Mouse (Mus musculus): Measurements from ENCODE around the gene Apobec1. TPM values are rescaled to one million over a fixed set of nuclear protein-coding genes. Genes with fewer than 3 reads are reported as not detected.
A peak's percentile ranks its signal among the peaks of the same experiment; 100 is the strongest.
"Not testable (repeated sequence)": the region's sequence is repeated elsewhere in the genome, so short reads cannot be mapped to it uniquely, and the experiment has no call there.

Apobec1 gene
- polyA plus RNA-seq (2015; fragmentation: Nextera tagmentation; extraction: Ambion mirVana): 5.1 and 5.5 TPM in 2 replicates

DNA sequence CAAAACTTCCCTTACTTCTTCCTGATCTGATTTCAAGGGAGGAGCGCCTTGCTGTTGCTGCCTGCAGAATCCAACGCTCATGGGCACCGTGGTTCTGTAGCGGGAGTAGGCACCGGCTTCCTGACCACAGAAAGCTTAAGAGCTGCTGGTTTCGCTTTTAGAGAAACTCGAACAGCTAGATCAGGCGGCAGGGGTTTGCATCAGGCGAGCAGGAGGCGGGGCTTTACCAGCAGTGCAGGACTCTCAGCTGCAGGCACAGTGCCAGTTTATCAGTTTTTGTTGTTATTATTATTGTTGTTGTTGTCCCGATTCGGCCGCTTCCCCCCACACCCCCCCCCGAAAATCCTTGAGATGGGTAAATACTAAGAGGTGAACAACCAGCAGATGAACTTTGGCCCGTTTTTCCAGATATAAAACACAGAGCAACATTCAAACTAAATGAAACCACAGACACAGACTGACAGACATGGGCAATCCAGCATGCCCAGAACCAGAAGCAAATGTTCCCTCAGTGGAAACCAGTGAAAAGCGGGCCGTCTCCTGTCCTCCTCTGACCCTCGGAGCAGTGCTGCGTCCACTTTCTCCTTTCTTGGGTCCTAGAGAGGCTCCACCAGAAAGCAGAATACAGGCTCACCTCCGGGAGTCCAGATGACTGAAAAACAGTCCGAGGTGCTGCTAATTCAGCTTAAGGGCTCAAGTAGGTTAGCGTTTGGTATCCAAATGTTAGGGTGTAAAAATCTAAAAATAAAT is at the start of gene Apobec1:
Gene Apobec1 (minus strand): TSS at position 203 of the 750 bp plus-strand sequence.
- 4% methylated on average over 22 of the region's 22 CpGs for WGBS
- peak within 1 kb of the TSS; percentile 45 for H3K27ac ChIP-seq (replicated peaks)
- H3K27me3 ChIP-seq: no peaks in the 10 kb centered on the region

DNA sequence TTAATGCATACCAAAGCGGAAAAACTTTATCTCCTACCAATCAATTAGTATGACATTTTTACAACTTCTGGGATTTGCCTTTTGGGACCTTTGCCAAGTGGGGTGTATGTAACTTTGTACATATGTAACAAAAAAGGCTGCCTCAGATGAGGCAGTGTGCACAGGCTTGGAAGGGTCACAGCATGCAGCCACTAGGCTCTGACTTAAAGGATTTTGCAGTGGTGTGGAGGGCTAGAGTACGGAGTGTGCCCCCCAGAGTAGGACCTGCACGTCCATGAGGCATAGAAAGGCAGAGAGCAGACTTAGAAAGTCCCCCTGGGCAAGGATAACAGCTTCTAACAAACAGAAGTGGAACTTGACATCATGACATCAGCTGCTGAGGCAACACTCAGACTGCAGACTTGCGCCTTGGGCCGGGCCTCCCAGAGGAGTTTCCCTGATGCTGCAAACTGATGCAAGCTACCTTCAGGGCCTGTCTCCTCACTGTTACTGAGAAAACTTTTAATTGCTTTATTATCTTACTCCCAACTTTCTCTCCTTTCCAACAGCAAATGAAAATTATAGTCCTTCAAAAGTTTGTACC is 48.2 kb upstream of the Apobec1 start:
- Histone ChIP-seq H3K9ac (no peak overlapping the region), H3K4me1 (no peaks in the 10 kb centered on the region), H3K36me3 (no peaks in the 10 kb centered on the region), H3K27me3 (no peaks in the 10 kb centered on the region), H3K4me3 (replicated peaks) (no peak overlapping the region), H3K27ac (replicated peaks) (no peak overlapping the region), H3K9me3 (replicated peaks) (no peaks in the 10 kb centered on the region), H3K4me2 (replicated peaks) (no peak overlapping the region)
- ATAC-seq (ENCODE audit: insufficient number of reproducible peaks, low FRiP score, low TSS enrichment, low read depth): peak; percentile 57; the same call in 1 of the 2 replicates
- 46% methylated on average over 5 of the region's 5 CpGs for WGBS

More for the DNA sequence above, at the start of gene Apobec1:
- Histone ChIP-seq H3K4me3 (replicated peaks) (peak within 1 kb of the TSS; percentile 51), H3K4me2 (replicated peaks) (peak within 1 kb of the TSS; percentile 55), H3K9ac (peak within 1 kb of the TSS; percentile 35; the same call in 1 of the 2 replicates), H3K4me1 (no peaks in the 10 kb centered on the region), H3K9me3 (replicated peaks) (no peaks in the 10 kb centered on the region), H3K36me3 (no peaks in the 10 kb centered on the region)
- ATAC-seq (ENCODE audit: insufficient number of reproducible peaks, low FRiP score, low TSS enrichment, low read depth): peak; percentile 73

DNA sequence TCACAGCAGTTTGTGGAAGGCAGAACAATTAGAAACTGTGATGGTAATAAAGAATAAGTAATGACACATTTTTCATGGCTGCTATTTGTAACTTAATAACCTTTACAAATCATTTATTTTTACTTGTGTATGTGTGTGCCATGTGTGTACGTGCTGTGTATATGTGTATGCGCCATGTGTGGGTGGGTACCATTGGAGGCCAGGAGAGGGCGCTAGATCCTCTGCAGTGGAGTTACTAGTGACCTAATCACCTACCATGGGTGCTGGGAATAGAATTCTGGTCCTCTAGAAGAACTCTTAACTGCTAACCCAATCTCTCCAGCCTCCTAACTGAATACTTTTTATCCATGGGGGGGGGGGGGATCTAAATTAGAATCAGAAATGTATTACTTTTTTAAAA is 47.7 kb upstream of the Apobec1 start:
- Histone ChIP-seq H3K4me1 (no peaks in the 10 kb centered on the region), H3K9ac (no peak overlapping the region), H3K27me3 (no peaks in the 10 kb centered on the region), H3K4me2 (replicated peaks) (no peak overlapping the region), H3K4me3 (replicated peaks) (no peak overlapping the region), H3K9me3 (replicated peaks) (no peaks in the 10 kb centered on the region), H3K36me3 (no peaks in the 10 kb centered on the region), H3K27ac (replicated peaks) (no peak overlapping the region)
- 82% methylated on average over 3 of the region's 3 CpGs for WGBS
- no peak for ATAC-seq (ENCODE audit: insufficient number of reproducible peaks, low FRiP score, low TSS enrichment, low read depth)

DNA sequence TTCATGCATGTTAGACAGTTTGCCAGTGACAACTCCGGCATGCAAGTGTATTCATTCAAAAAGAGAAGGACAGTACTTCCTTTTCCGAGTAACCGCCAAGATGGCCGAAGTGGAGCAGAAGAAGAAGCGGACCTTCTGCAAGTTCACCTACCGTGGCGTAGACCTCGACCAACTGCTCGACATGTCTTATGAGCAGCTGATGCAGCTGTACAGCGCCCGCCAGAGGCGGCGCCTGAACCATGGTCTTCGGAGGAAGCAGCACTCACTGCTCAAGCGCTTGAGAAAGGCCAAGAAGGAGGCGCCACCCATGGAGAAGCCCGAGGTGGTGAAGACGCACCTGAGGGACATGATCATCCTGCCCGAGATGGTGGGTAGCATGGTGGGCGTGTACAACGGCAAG is 42.0 kb upstream of the Apobec1 start:
- not testable (repeated sequence) for H3K9me3 ChIP-seq (replicated peaks); H3K4me1 ChIP-seq; H3K36me3 ChIP-seq; ATAC-seq (ENCODE audit: insufficient number of reproducible peaks, low FRiP score, low TSS enrichment, low read depth); H3K27me3 ChIP-seq; H3K4me2 ChIP-seq (replicated peaks); H3K27ac ChIP-seq (replicated peaks); H3K4me3 ChIP-seq (replicated peaks); H3K9ac ChIP-seq
- 92% methylated on average over 21 of the region's 21 CpGs for WGBS

DNA sequence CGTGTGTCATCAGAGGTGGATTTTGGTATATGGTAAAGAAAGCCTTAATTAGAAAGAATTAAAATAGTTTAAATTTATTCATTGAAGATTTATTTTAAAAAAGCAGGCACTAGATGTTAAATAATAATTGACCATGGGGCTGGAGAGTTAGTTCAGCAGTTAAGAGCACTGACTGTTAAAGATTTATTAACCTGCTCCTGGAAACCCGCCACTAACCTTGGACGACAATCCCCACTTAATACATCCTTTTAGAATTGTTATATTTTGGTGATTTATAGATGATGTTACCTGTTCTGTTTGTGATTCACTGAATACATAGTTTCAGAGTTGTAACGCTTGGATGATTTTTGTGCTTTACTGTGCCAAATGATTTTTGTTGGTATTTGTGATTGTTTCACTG is 35.3 kb upstream of the Apobec1 start:
- 85% methylated on average over 4 of the region's 4 CpGs for WGBS
- not testable (repeated sequence) for ATAC-seq (ENCODE audit: insufficient number of reproducible peaks, low FRiP score, low TSS enrichment, low read depth)

DNA sequence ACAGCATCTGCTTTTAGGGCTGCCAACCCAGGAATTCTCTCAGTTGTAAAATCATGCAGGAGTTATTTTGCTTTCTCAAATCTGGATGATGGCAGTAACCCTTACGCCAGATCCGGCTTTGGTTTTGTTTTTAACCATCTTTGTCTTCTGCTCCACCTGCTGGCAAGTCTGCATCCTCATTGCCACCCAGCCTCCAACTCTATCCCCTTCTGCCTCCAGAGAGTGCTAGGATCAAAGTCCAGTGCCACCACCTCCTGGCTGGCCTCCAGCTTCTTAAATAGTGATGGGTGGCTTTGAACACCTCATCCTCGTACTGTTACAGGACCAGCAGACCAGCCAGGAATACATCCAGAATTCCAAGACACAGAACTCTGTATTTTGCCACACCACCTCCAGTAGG is 34.4 kb upstream of the Apobec1 start:
- 72% methylated on average over 3 of the region's 3 CpGs for WGBS
- no peak overlapping the region for H3K4me2 ChIP-seq (replicated peaks)
- H3K9ac ChIP-seq: no peak overlapping the region
- H3K27ac ChIP-seq (replicated peaks): no peak overlapping the region
- no peaks in the 10 kb centered on the region for H3K36me3 ChIP-seq
- no peaks in the 10 kb centered on the region for H3K27me3 ChIP-seq
- H3K9me3 ChIP-seq (replicated peaks): no peaks in the 10 kb centered on the region
- no peak overlapping the region for H3K4me3 ChIP-seq (replicated peaks)
- no peaks in the 10 kb centered on the region for H3K4me1 ChIP-seq
- no peak for ATAC-seq (ENCODE audit: insufficient number of reproducible peaks, low FRiP score, low TSS enrichment, low read depth)

More for the DNA sequence above, 35.3 kb upstream of the Apobec1 start:
- not testable (repeated sequence) for H3K4me3 ChIP-seq (replicated peaks); H3K9ac ChIP-seq; H3K27ac ChIP-seq (replicated peaks); H3K27me3 ChIP-seq; H3K36me3 ChIP-seq; H3K9me3 ChIP-seq (replicated peaks); H3K4me1 ChIP-seq; H3K4me2 ChIP-seq (replicated peaks)

DNA sequence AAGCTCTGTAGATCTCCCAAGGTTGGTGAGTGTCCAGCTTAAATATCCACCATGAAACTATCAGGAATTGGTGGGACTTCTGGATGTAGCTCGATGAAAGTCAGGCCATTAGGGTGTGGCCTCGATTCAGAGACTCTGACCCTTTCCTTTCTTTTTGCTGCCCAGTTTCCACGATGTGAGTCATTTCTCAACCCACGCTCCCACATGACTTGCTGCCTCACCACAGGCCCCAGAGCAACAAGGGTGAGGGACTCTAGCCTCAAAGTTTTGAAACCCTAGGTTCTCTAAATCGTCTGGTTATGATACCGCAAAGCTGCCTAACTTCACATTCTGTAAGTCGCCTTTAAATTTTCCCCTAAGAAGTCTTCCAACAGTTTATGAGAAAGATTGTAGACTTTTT is 33.1 kb upstream of the Apobec1 start:
- Histone ChIP-seq H3K9me3 (replicated peaks) (no peaks in the 10 kb centered on the region), H3K4me2 (replicated peaks) (no peak overlapping the region), H3K27me3 (no peaks in the 10 kb centered on the region), H3K4me1 (no peaks in the 10 kb centered on the region), H3K36me3 (no peaks in the 10 kb centered on the region), H3K27ac (replicated peaks) (no peak overlapping the region), H3K4me3 (replicated peaks) (no peak overlapping the region), H3K9ac (no peak overlapping the region)
- no peak for ATAC-seq (ENCODE audit: insufficient number of reproducible peaks, low FRiP score, low TSS enrichment, low read depth)
- 81% methylated on average over 7 of the region's 7 CpGs for WGBS

DNA sequence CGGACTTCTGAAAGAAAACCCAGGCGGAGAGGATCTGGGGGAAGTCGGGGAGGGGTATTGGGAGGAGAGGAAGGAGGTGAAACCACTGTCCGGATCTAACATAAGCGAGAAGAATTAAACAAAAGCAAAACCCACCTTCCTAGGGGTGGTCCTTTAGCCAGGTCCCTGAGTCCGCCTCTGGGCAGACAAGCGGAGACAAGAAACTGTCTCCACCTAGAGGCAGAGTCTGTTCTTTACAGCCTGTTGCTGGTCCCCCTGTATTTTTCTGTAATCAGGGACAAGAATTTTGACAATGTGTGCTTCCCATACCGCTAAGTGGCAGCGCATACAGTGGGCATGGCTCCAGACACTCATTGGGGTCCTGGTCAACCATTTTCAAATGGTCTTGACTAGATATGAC is 31.2 kb upstream of the Apobec1 start:
- Histone ChIP-seq H3K4me3 (replicated peaks) (no peak overlapping the region), H3K4me1 (no peaks in the 10 kb centered on the region), H3K9ac (no peak overlapping the region), H3K27me3 (no peaks in the 10 kb centered on the region), H3K27ac (replicated peaks) (no peak overlapping the region), H3K9me3 (replicated peaks) (no peaks in the 10 kb centered on the region), H3K36me3 (no peaks in the 10 kb centered on the region), H3K4me2 (replicated peaks) (no peak overlapping the region)
- ATAC-seq (ENCODE audit: insufficient number of reproducible peaks, low FRiP score, low TSS enrichment, low read depth): no peak
- WGBS: 53% methylated on average over 9 of the region's 9 CpGs

DNA sequence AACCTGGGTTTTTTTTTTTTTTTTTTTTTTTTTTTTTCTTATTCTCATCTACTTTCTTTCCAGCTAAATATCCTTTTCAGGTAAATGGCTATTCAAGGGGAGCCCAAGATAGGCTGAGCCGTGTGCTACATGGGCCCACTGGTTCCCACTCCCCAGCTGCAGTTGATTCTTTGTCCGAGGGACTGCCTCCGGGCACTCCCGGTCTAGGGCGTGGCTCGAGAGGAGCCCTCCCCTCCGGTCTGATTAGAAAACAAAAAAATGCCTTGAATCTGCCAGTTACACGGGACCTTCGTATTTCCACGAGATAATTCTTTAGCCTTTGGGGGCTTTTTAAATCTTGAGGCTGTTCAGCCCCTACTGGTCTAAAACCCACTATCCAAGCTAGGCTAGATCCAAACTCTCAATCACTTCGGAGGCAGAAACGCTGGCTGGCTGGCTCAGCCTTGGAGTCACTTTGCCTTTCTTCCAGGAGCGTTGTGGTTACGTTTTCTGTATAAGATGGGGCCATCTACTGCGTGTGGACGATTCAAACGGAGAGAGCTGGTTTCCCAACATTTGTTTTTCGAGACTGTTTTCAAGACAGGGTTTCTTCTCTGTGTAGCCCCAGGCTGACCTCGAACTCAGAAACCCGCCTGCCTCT is 25.3 kb upstream of the Apobec1 start:
- Histone ChIP-seq H3K4me2 (replicated peaks) (peak overlapping the region; percentile 25), H3K36me3 (no peaks in the 10 kb centered on the region), H3K27ac (replicated peaks) (no peak overlapping the region), H3K4me3 (replicated peaks) (0 out of 2 replicates have a peak overlapping the region, but pooled peaks have one; percentile 12), H3K9me3 (replicated peaks) (no peaks in the 10 kb centered on the region), H3K9ac (no peak overlapping the region), H3K4me1 (no peaks in the 10 kb centered on the region), H3K27me3 (no peaks in the 10 kb centered on the region)
- ATAC-seq (ENCODE audit: insufficient number of reproducible peaks, low FRiP score, low TSS enrichment, low read depth): no peak
- WGBS: 42% methylated on average over 20 of the region's 20 CpGs

DNA sequence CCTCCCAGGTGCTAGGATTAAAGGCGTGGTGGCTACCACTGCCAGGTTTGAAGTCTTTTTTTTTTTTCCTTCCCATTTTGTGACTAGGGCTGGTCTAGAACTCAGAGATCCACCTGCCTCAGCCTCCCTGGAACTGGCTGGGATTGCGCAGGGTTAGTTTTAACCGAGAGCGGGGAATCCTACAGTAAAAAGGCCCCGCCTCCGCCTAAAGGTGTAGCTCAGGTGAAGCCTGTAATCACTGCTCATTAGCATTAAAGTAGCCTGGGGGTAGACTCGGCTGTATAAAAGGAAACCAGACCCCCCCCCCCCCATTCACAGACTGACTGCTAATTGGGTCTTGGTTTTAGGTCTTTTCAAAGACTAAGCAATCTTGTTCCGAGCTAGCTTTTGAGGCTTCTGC is 23.9 kb upstream of the Apobec1 start, which contains the start of gene Dppa3:
Gene Dppa3 (plus strand): TSS at position 301 of the 400 bp plus-strand sequence.
- Histone ChIP-seq H3K36me3 (no peaks in the 10 kb centered on the region), H3K4me3 (replicated peaks) (no peak within 1 kb of the TSS), H3K4me2 (replicated peaks) (no peak within 1 kb of the TSS), H3K9me3 (replicated peaks) (no peaks in the 10 kb centered on the region), H3K27me3 (no peaks in the 10 kb centered on the region), H3K9ac (no peak within 1 kb of the TSS), H3K4me1 (no peaks in the 10 kb centered on the region), H3K27ac (replicated peaks) (no peak within 1 kb of the TSS)
- ATAC-seq (ENCODE audit: insufficient number of reproducible peaks, low FRiP score, low TSS enrichment, low read depth): no peak
- 82% methylated on average over 8 of the region's 8 CpGs for WGBS

DNA sequence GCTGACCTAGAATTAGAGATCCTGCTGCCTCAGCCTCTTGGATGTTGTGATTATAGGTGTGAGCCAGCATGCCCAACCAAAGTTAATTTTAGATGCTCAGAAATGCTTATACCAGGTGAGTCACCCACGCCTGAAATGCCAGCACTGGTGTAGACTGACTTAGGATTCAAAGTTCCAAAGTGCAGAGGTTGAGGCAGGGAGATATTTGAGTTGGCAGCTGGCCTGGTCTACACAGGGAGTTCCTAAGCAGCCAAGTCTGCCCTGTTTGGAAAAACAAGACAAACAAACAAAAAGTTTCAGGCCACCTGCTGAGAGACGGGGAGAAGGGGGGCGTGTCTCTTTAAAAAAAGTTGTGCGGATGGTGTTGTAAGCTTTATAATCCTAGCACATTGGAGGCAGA is 22.9 kb upstream of the Apobec1 start:
- no peaks in the 10 kb centered on the region for H3K27me3 ChIP-seq
- no peaks in the 10 kb centered on the region for H3K9me3 ChIP-seq (replicated peaks)
- no peak for ATAC-seq (ENCODE audit: insufficient number of reproducible peaks, low FRiP score, low TSS enrichment, low read depth)
- no peaks in the 10 kb centered on the region for H3K36me3 ChIP-seq
- no peaks in the 10 kb centered on the region for H3K4me1 ChIP-seq
- WGBS: 73% methylated on average over 4 of the region's 4 CpGs
- H3K4me2 ChIP-seq (replicated peaks): no peak overlapping the region
- no peak overlapping the region for H3K27ac ChIP-seq (replicated peaks)
- H3K9ac ChIP-seq: no peak overlapping the region
- no peak overlapping the region for H3K4me3 ChIP-seq (replicated peaks)
